Mouse (Mus musculus) forebrain, embryonic 12.5 days (tissue): Measurements from ENCODE around the gene Rita1. TPM values are rescaled to one million over a fixed set of nuclear protein-coding genes. Genes with fewer than 3 reads are reported as not detected.

Experiments
- ATAC-seq: fragments of 200-750 bp; cut with Nextera tagmentation; 2 replicates; pipeline ENCODE4 v1.8.0; 2017; ENCODE audit warnings: moderate TSS enrichment; ENCODE audit not compliant: low FRiP score
- H3K27ac ChIP-seq: fragments of 300-500 bp; sonication (generic); 2 replicates; pipeline ENCODE4 v1.5.1; 2016; ENCODE audit warnings: mild to moderate bottlenecking
- H3K27me3 ChIP-seq: fragments of 300-500 bp; sonication (generic); 2 replicates; pipeline ENCODE4 v1.6.1; 2016; ENCODE audit warnings: mild to moderate bottlenecking
- H3K36me3 ChIP-seq: fragments of 300-500 bp; sonication (generic); replicated peaks from 2 replicates; pipeline ENCODE4 v1.6.1; 2016; ENCODE audit warnings: mild to moderate bottlenecking
- H3K4me1 ChIP-seq: fragments of 300-500 bp; sonication (generic); 2 replicates; pipeline ENCODE4 v1.6.1; 2016
- H3K4me2 ChIP-seq: fragments of 300-500 bp; sonication (generic); 2 replicates; pipeline ENCODE4 v1.6.1; 2016; ENCODE audit warnings: mild to moderate bottlenecking, moderate library complexity
- H3K4me3 ChIP-seq: fragments of 300-500 bp; sonication (generic); replicated peaks from 2 replicates; pipeline ENCODE4 v1.5.1; 2016; ENCODE audit warnings: mild to moderate bottlenecking
- H3K9ac ChIP-seq: fragments of 300-500 bp; sonication (generic); 2 replicates; pipeline ENCODE4 v1.6.1; 2016; ENCODE audit warnings: mild to moderate bottlenecking
- H3K9me3 ChIP-seq: fragments of 300-500 bp; sonication (generic); 2 replicates; pipeline ENCODE4 v1.6.1; 2016
- WGBS: fragments of 180-500 bp; shearing (Covaris S2); methylation state at CpG from one replicate; pipeline ENCODE4 v1.1.7; 2016; 5-methylcytosine and 5-hydroxymethylcytosine counted together
- polyA plus RNA-seq: library from polyadenylated mRNA; unstranded; fragments of >200 nt; fragmentation: Nextera tagmentation; extraction: Ambion mirVana; gene quantifications from 2 replicates; pipeline ENCODE4 v1.2.1, GENCODE M21; 2016

Rita1 gene
- polyA plus RNA-seq, 1 experiment from 2014 or later, result 13.6 TPM

DNA sequence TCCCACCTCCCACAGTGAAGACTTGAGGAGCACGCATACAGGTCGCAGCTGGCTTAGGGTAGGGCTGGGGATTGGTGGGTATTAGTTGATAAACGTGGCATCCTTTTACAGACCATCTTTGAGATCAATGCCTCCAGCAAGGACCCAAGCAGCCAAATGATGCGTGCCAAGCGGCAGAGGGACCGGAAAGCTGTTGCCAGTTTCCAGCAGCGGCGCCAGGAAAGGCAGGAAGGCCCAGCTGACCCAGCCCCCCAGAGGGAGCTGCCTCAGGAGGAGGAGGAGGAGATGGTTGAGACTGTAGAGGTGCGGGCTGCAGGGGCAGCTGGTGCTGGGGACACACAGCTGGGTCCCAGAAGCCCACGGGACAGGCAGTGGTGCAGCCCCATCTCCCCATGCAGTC lies 12.0 kb upstream of the Rita1 start:
- H3K36me3 ChIP-seq, result peaks cover 80% of the 10 kb centered on the region
- 95% methylated on average over 10 of the region's 10 CpGs for WGBS

GRCm38 (mm10) chr5:120622198-120622851 lies 9.9 kb upstream of the Rita1 start:
- Histone ChIP-seq H3K36me3 (peaks cover 94% of the 10 kb centered on the region), H3K4me2 (no peak overlapping the region), H3K27me3 (no peaks in the 10 kb centered on the region), H3K9me3 (no peaks in the 10 kb centered on the region), H3K27ac (no peak overlapping the region), H3K4me3 (no peak overlapping the region), H3K9ac (no peak overlapping the region), H3K4me1 (no peaks in the 10 kb centered on the region; the same call in 1 of the 2 replicates)
- 70% methylated on average over 5 of the region's 5 CpGs for WGBS
- ATAC-seq, result no peak

More for the DNA sequence above, 12.0 kb upstream of the Rita1 start:
- Histone ChIP-seq H3K9me3 (no peaks in the 10 kb centered on the region), H3K9ac (no peak overlapping the region), H3K4me3 (no peak overlapping the region), H3K4me2 (no peak overlapping the region), H3K4me1 (no peaks in the 10 kb centered on the region; the same call in none of the 2 replicates), H3K27ac (no peak overlapping the region), H3K27me3 (peaks cover 1% of the 10 kb centered on the region; the same call in 1 of the 2 replicates)
- no peak for ATAC-seq

DNA sequence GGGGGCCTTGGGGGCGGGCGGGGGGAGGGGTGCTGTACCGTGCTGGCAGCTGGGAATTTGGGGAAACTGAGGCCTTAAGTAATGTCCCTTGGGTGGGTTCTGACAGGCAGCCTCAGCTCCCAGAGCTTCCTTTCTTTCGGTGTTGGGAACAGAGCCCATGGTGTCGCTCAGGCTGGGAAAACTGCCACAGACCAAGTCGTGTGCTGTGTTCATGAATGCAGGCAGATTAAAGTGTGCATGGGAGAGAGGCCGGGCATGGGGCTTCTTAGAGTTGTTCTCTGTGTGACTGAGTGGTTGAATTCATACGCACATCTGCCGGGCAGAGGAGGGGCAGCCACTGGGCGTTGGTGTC lies 9.4 kb upstream of the Rita1 start:
- Histone ChIP-seq H3K9ac (no peak overlapping the region), H3K27me3 (no peaks in the 10 kb centered on the region), H3K4me3 (no peak overlapping the region), H3K9me3 (no peaks in the 10 kb centered on the region), H3K36me3 (peaks cover 94% of the 10 kb centered on the region), H3K4me1 (no peaks in the 10 kb centered on the region; the same call in 1 of the 2 replicates), H3K27ac (no peak overlapping the region), H3K4me2 (no peak overlapping the region)
- ATAC-seq, result no peak
- 92% methylated on average over 10 of the region's 10 CpGs for WGBS

DNA sequence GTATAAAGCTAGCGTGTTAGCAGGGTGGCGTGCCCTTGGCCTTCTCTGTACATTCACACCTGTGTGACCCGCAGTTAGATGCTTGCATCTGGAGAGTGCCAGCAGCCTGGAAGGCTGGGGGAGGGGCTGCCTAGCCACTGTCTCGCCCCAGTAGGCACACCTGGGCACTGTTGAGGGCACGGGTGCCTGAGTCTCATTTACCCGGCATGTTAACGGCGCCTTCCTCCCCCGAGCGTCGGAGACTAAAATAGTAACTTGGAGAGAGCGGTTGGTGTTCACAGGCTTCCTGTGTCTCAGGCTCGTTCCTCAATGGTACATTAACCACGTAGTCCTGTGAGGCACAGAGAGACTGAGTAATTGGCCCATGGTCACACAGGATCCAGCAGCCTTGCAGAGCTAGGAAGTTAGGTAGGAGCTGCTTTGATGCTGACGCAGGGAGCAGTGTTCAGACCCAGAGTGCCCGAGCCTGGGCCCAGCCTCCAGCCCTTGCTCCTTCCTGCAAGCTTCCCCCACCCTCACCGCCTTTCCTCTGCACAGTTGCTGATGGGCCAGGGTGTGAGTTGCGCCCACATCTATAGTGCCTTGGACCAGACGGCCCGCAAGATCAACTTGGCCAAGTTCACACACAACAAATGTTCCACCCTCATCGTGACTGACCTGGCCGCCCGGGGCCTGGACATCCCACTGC lies 8.8 kb upstream of the Rita1 start:
- Histone ChIP-seq H3K4me1 (no peaks in the 10 kb centered on the region; the same call in 1 of the 2 replicates), H3K27ac (no peak overlapping the region), H3K27me3 (no peaks in the 10 kb centered on the region), H3K9me3 (no peaks in the 10 kb centered on the region), H3K4me2 (no peak overlapping the region), H3K36me3 (peaks cover 95% of the 10 kb centered on the region), H3K4me3 (no peak overlapping the region), H3K9ac (no peak overlapping the region)
- no peak for ATAC-seq
- WGBS, result 91% methylated on average over 23 of the region's 23 CpGs

DNA sequence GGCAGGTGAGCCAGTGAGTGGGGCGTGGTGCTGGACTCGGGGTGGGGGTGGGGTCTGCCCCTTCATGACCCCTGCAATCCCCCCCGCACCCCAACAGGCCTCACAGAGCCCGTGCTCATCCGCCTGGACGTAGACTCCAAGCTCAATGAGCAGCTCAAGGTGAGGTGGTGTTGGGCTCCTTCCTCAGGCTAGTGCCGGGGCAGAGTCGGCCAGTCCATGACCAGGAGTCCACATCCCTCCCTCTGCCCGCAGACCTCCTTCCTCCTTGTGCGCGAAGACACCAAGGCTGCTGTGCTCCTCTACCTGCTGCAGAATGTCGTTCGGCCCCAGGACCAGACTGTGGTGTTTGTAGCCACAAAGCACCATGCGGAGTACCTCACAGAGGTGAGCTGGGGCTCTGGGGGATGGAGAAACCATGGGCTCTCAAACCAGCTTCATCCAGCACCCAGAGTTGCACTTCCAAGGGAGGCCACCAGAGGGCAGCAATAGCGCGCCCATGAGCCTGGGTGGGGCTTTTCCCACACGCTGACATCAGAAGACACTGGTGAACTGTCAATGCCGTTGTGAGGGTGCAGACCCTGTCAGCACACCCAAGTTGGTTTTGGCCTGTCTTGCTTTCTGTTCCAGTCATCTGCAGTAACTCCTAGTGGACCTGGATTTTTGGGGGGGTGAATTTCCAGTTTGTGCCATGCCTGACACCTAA lies 8.1 kb upstream of the Rita1 start:
- no peak overlapping the region for H3K27ac ChIP-seq

DNA sequence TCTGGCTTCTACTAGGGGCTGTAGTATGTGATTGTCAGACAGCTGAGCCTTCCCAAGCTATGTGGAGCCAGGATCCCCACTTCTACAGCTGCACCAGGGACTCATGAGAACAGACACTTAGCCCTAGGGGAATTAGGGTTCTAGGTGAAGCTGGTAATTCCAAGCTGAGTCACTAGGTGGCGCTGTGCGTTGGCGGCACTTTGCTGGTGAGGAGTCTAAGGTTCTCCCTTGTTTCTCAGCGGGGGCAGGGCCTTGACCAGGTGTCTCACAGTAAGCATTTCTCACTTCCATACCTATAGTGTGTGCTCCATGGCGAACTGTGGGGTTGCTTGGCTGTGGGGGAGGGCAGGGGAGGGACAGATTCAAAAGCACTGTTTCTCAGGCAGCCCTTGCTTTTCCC lies 6.8 kb upstream of the Rita1 start:
- Histone ChIP-seq H3K9ac (no peak overlapping the region), H3K27me3 (no peaks in the 10 kb centered on the region), H3K9me3 (peaks cover 6% of the 10 kb centered on the region), H3K36me3 (peaks cover 86% of the 10 kb centered on the region), H3K4me3 (no peak overlapping the region), H3K4me2 (no peak overlapping the region), H3K4me1 (no peaks in the 10 kb centered on the region), H3K27ac (no peak overlapping the region)
- no peak for ATAC-seq
- WGBS, result 18% methylated on average over 5 of the region's 5 CpGs

More for the DNA sequence above, 8.1 kb upstream of the Rita1 start:
- Histone ChIP-seq H3K27me3 (no peaks in the 10 kb centered on the region), H3K9me3 (peaks cover 6% of the 10 kb centered on the region), H3K4me3 (no peak overlapping the region), H3K36me3 (peaks cover 96% of the 10 kb centered on the region), H3K4me1 (no peaks in the 10 kb centered on the region), H3K4me2 (no peak overlapping the region), H3K9ac (no peak overlapping the region)
- peak; percentile 25 for ATAC-seq
- WGBS, result 72% methylated on average over 18 of the region's 18 CpGs

GRCm38 (mm10) chr5:120618778-120619177 lies 6.4 kb upstream of the Rita1 start:
- Histone ChIP-seq H3K9ac (no peak overlapping the region), H3K27ac (no peak overlapping the region), H3K27me3 (no peaks in the 10 kb centered on the region), H3K36me3 (peaks cover 82% of the 10 kb centered on the region), H3K4me3 (no peak overlapping the region), H3K9me3 (peaks cover 6% of the 10 kb centered on the region), H3K4me2 (no peak overlapping the region), H3K4me1 (peaks cover 4% of the 10 kb centered on the region)
- ATAC-seq, result no peak
- 85% methylated on average over 12 of the region's 12 CpGs for WGBS

GRCm38 (mm10) chr5:120615903-120616302 lies 3.5 kb upstream of the Rita1 start:
- no peak overlapping the region for H3K4me3 ChIP-seq
- H3K36me3 ChIP-seq, result peaks cover 54% of the 10 kb centered on the region
- peaks cover 16% of the 10 kb centered on the region for H3K4me1 ChIP-seq
- peaks cover 6% of the 10 kb centered on the region for H3K9me3 ChIP-seq
- H3K27ac ChIP-seq, result no peak overlapping the region
- 95% methylated on average over 4 of the region's 4 CpGs for WGBS
- no peak for ATAC-seq
- no peak overlapping the region for H3K9ac ChIP-seq
- no peak overlapping the region for H3K4me2 ChIP-seq
- no peaks in the 10 kb centered on the region for H3K27me3 ChIP-seq

DNA sequence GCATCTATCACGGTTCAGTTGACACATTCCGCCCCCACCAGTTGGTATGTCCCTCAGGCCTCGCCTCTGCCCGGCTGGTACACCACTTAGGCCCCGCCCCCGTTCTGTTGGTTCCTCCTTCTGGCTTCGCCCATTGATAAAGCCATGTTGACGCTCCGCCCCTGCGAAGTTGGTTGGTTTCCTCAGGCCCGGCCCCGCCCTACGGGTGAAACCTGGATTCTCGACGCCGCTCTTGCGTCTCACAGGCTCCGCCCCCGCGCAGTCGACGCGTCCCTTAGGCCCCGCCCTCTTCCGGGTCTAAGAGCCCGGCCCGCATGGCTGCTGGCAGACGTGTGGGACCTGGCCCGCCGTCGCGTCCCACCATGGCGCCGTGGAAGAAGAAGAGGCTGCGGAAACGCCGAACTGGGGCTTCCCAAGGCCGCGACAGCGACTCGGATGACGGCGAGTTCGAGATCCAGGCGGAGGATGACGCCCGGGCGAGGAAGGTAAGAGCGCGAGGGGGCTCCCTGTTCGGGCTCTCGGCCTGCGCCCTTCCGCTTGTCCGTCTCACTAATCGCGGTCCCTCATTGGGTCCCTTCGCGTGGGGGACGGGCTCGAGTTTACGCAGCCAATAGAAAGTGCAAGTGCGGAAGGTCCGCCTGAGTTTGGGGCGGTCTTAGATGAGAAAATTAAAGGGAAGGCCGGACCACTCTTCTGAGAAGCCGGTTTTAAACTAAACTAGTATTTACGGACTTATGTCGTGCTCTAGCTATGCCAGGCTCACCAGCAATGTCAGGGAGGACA lies 624 bp upstream of the Rita1 start:
- peak; percentile 94 for ATAC-seq
- peaks cover 31% of the 10 kb centered on the region for H3K36me3 ChIP-seq

DNA sequence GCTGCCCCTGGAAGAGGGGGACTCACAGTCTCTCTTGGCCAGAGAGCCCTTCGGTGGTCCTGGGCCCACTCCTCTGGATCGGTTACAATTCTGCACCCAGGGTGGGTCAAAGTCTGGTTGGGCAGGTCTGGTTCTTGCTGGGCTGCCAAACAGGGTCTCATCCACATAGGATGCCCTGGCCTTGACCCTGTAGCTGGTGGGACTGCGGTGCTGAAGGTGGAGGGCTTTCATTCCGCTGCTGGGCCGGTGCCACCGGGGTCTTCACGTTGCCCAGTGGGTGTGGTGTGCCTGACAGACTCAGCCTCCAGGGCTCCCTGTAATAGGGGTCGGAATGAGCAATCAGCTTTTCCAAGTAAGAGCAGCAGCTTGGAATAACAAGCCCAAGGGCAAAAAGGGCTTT lies 973 bp downstream of the Rita1 start:
- H3K27me3 ChIP-seq, result no peaks in the 10 kb centered on the region
- H3K27ac ChIP-seq, result no peak overlapping the region; the same call in 1 of the 2 replicates
- peaks cover 24% of the 10 kb centered on the region for H3K4me1 ChIP-seq
- ATAC-seq, result no peak
- peak overlapping the region; percentile 74 for H3K4me3 ChIP-seq
- peaks cover 6% of the 10 kb centered on the region for H3K9me3 ChIP-seq
- H3K9ac ChIP-seq, result peak overlapping the region; percentile 53
- 67% methylated on average over 8 of the region's 8 CpGs for WGBS
- H3K36me3 ChIP-seq, result peaks cover 19% of the 10 kb centered on the region
- H3K4me2 ChIP-seq, result peak overlapping the region; percentile 90

More for the DNA sequence above, 624 bp upstream of the Rita1 start:
- Histone ChIP-seq H3K9me3 (peaks cover 6% of the 10 kb centered on the region), H3K4me1 (peaks cover 24% of the 10 kb centered on the region), H3K4me3 (peak overlapping the region; percentile 74), H3K27me3 (no peaks in the 10 kb centered on the region), H3K4me2 (peak overlapping the region; percentile 90), H3K27ac (peak overlapping the region; percentile 77), H3K9ac (peak overlapping the region; percentile 65)
- under 1% methylated on average over 64 of the region's 69 CpGs for WGBS

DNA sequence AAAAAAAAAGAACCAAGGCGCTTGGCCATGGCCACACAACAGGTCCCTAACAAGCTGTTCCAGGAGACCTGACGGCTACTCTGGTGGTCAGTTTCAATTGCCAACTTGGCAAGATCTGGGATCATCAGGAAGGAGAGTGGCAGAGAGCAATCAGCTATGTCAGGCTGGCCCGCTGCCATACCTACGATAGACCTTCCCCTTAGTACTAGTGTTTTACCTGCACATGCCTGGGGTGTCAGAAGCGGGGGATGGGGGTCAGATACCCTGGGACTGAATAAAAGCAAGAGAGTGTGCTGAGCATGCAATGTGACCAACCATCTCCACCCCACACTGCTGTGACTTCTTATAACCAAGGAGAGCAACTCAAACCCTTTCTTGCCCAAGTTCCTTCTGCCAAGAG lies 1.5 kb downstream of the Rita1 start:
- Histone ChIP-seq H3K9ac (0 out of 2 replicates have a peak overlapping the region, but pooled peaks have one; percentile 53), H3K27me3 (no peaks in the 10 kb centered on the region), H3K27ac (no peak overlapping the region), H3K4me1 (peaks cover 24% of the 10 kb centered on the region), H3K4me2 (peak overlapping the region; percentile 90), H3K4me3 (no peak overlapping the region; the same call in 1 of the 2 replicates), H3K9me3 (peaks cover 4% of the 10 kb centered on the region), H3K36me3 (peaks cover 16% of the 10 kb centered on the region)
- ATAC-seq, result no peak
- WGBS, result 95% methylated on average over 5 of the region's 5 CpGs
